Mouse (Mus musculus) liver, postnatal 0 days (tissue): ENCODE measurements around the gene Mrpl43.

Experiments used
- CTCF ChIP-seq: sonication (generic); IDR thresholded peaks from 2 replicates; pipeline ENCODE4 v1.5.1; 2016; ENCODE audit warnings: antibody characterized with exemption, low read depth
- EP300 ChIP-seq: IDR thresholded peaks from 2 replicates; pipeline ENCODE4 v1.6.1; 2016; ENCODE audit warnings: antibody characterized with exemption, low read depth, mild to moderate bottlenecking

DNA sequence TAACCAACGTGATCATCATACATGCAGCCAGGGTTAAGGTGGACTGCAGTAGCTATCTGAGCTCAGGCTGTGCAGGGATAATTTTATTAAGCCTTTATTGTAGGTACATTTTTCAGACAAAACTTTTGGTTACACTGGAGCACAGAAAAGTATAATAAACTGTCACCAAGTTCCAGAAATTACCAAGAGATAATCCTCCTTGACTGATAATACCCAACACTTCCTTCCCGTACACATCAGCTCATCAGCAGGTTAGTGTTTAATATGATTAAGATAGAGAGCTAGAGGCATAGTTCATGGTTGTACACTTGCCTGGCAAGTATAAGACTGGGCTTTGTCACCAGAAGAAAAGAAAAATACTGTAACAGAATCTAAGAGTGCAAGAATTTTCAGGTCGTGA is 37.9 kb downstream of the Mrpl43 start:
- no peak for TF ChIP-seq CTCF
- TF ChIP-seq EP300: no peak
